Mouse (Mus musculus) bone marrow, adult 2 months (tissue): ENCODE results near the gene Myl9.

Source experiments
- CTCF ChIP-seq: fragments of 200-500 bp; IDR thresholded peaks from 2 replicates; pipeline ENCODE4 v1.5.1; 2011; ENCODE audit warnings: low read length, control low read depth; ENCODE audit not compliant: control insufficient read depth, insufficient read depth
- POLR2A ChIP-seq: fragments of 200-500 bp; IDR thresholded peaks from 2 replicates; pipeline ENCODE4 v1.6.1; 2011; ENCODE audit warnings: low read depth, mild to moderate bottlenecking, control low read depth, low read length, borderline replicate concordance; ENCODE audit not compliant: control insufficient read depth

DNA sequence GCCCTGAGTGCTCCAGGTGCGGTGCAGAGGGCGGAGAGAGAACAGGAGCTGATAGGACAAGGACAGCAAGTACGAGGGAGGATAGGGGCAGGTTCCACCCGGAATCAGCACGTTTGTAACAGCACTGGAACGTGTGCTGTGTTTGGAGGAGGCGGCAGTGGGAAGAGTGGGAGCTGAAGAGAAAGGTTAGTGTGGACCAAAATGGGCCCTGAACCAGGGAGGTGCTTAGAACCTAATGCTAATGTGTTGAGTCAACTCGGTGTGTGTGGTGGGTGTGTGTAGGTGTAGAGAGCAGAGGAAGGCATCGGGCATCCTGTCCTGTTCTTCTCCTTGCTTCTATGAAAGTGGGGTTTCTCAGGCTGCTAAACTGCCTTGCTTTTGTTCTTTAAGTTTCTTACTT, 34.0 kb upstream of the Myl9 start:
- TF ChIP-seq POLR2A (no peak), CTCF (no peak)
